Mouse (Mus musculus) MEL (cell line): ENCODE data around the gene Hif1an.

Experiments
- CHD2 ChIP-seq: IDR thresholded peaks from 2 replicates; pipeline ENCODE4 v1.6.1; 2011; ENCODE audit warnings: low read length, improper control_type of control experiment
- CTCF ChIP-seq, 3 experiments: IDR thresholded peaks in 2 of 3; conservative IDR thresholded peaks in 1 of 3; 2 replicates each; pipeline ENCODE4 v1.5.1; 2011 to 2012; ENCODE audit warnings: low read length in 3 of 3, low read depth in 2 of 3, mild to moderate bottlenecking in 2 of 3, improper control_type of control experiment in 1 of 3, inconsistent platforms in 1 of 3, mixed read lengths in 1 of 3, moderate library complexity in 1 of 3; ENCODE audit not compliant: control insufficient read depth in 1 of 3, insufficient read depth in 1 of 3, poor library complexity in 1 of 3, severe bottlenecking in 1 of 3
- EP300 ChIP-seq, 2 experiments: IDR thresholded peaks; 2 replicates each; pipeline ENCODE4 v1.6.1; 2011; ENCODE audit warnings: improper control_type of control experiment in 2 of 2, low read length in 2 of 2, low read depth in 1 of 2, mild to moderate bottlenecking in 1 of 2
- ETS1 ChIP-seq: IDR thresholded peaks from 2 replicates; pipeline ENCODE4 v1.6.1; 2012; ENCODE audit warnings: low read depth, mild to moderate bottlenecking, inconsistent platforms, low read length, improper control_type of control experiment, moderate library complexity
- MYC ChIP-seq: IDR thresholded peaks from 2 replicates; pipeline ENCODE4 v1.6.1; 2011; ENCODE audit warnings: low read depth, mild to moderate bottlenecking, low read length, improper control_type of control experiment, moderate library complexity
- POLR2A ChIP-seq, 2 experiments: IDR thresholded peaks; 2 replicates each; pipeline ENCODE4 v1.6.1; 2011 to 2012; ENCODE audit warnings: low read length in 2 of 2, mild to moderate bottlenecking in 2 of 2, control low read depth in 1 of 2, improper control_type of control experiment in 1 of 2, low read depth in 1 of 2, moderate library complexity in 1 of 2; ENCODE audit not compliant: control insufficient read depth in 1 of 2, insufficient read depth in 1 of 2, poor library complexity in 1 of 2
- POLR2AphosphoS2 ChIP-seq: IDR thresholded peaks from 2 replicates; pipeline ENCODE4 v1.6.1; 2011; ENCODE audit warnings: low read length, improper control_type of control experiment
- ZC3H11A ChIP-seq: IDR thresholded peaks from 2 replicates; pipeline ENCODE4 v1.6.1; 2012; ENCODE audit warnings: low read depth, mild to moderate bottlenecking, inconsistent platforms, low read length, improper control_type of control experiment

DNA sequence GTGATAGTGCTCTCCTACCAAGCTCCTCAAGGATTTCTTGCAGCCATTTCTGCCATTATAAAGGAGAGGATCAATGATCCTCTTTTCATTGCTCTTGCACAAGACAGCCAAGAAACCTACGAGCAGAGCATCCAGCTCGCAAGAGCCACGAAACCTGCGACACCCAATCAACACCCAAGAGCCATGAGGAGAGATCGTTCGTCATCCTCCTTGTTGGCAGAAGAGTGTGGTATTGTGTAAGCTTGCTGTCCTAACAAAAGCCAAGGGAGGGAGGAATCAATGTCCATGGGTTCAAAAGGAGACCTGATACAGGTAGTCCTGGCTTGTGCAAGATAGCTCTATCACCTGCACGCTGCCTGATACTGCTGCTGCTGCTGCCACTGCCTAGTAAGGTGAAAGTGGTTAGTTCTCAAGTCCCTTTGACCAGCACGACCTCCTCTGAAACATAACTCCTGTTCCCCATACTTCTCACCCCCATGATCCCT lies 19.9 kb upstream of the Hif1an start:
- TF ChIP-seq CHD2 (no peak), POLR2A (IDR thresholded peaks at IDR 0.05; ENCODE audit: control insufficient read depth in 1 of 2, insufficient read depth in 1 of 2, low read depth in 1 of 2, low read length in 2 of 2, poor library complexity in 1 of 2) (no peak), POLR2AphosphoS2 (no peak), MYC (no peak), CTCF (IDR thresholded peaks at IDR 0.05 in 2 of 3, conservative IDR thresholded peaks at IDR 0.05 in 1 of 3; ENCODE audit: control insufficient read depth in 1 of 3, insufficient read depth in 1 of 3, low read depth in 2 of 3, low read length in 3 of 3, poor library complexity in 1 of 3, severe bottlenecking in 1 of 3) (no peak), EP300 (IDR thresholded peaks at IDR 0.05; ENCODE audit: low read depth in 1 of 2, low read length in 2 of 2) (no peak), ZC3H11A (no peak), ETS1 (no peak)
